Comparison of ENCODE assay signal across 8 mouse cellular contexts in the genomic region with DNA sequence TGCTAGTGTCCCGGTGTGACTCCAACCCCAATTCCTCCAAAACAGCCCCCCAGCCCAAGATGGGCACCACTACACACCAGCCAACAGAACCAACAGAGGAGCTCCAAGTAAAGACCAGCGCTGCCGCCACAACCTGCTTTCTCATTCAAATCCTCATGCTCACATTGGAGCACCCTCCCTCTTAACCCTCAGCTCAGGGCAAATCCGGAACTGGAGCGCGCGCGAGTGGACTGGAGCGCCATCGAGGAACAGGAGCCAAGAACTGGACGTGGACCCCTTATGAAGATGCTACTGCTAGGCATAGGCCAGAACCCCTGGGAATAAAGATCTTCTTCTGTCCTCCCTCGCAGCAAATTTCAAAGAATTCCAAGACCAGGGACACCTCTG. TPM values are rescaled to one million over a fixed set of nuclear protein-coding genes. Genes with fewer than 3 reads are reported as not detected.
DNase-seq lines count a peak whose midpoint lies in the region; ATAC-seq and TF ChIP-seq lines count a peak whose summit lies in the region.

A gene (minus strand): TSS at position 164 of the 387 bp plus-strand sequence.

- no peak within 1 kb of the TSS for H3K27ac ChIP-seq in heart, embryonic 13.5 days (replicated peaks)
- peak within 1 kb of the TSS; percentile 66 for H3K27ac ChIP-seq in kidney, postnatal 0 days
- H3K27ac ChIP-seq in neural tube, embryonic 15.5 days (replicated peaks) = peak within 1 kb of the TSS; percentile 90

- under 1% methylated on average over 12 of the region's 12 CpGs for WGBS in heart, embryonic 13.5 days
- under 1% methylated on average over 12 of the region's 12 CpGs for WGBS in kidney, postnatal 0 days
- WGBS in lung, adult 2 months = under 1% methylated on average over 12 of the region's 12 CpGs
- WGBS in neural tube, embryonic 15.5 days = under 1% methylated on average over 12 of the region's 12 CpGs

- peaks cover 15% of the 10 kb centered on the region for H3K4me1 ChIP-seq in heart, embryonic 13.5 days
- H3K4me1 ChIP-seq in kidney, postnatal 0 days (replicated peaks; ENCODE audit: insufficient read depth, low read length) = no peaks in the 10 kb centered on the region
- no peaks in the 10 kb centered on the region; the same call in 1 of the 2 replicates for H3K4me1 ChIP-seq in lung, adult 2 months (ENCODE audit: control insufficient read depth, insufficient read depth, low read length)
- H3K4me1 ChIP-seq in neural tube, embryonic 15.5 days = peaks cover 22% of the 10 kb centered on the region

- no peaks in the 10 kb centered on the region for H3K36me3 ChIP-seq in heart, embryonic 13.5 days
- no peaks in the 10 kb centered on the region for H3K36me3 ChIP-seq in kidney, postnatal 0 days (ENCODE audit: insufficient read depth, low read length)
- no peaks in the 10 kb centered on the region for H3K36me3 ChIP-seq in neural tube, embryonic 15.5 days

- peaks cover 6% of the 10 kb centered on the region; the same call in 1 of the 2 replicates for H3K27me3 ChIP-seq in heart, embryonic 13.5 days (replicated peaks)
- no peaks in the 10 kb centered on the region for H3K27me3 ChIP-seq in kidney, postnatal 0 days (ENCODE audit: insufficient read depth, low read length)
- no peaks in the 10 kb centered on the region for H3K27me3 ChIP-seq in neural tube, embryonic 15.5 days (replicated peaks)

- no peak for TF ChIP-seq POLR2A in lung, adult 2 months (IDR thresholded peaks at IDR 0.05; ENCODE audit: borderline replicate concordance, extremely low read depth, low read depth, low read length)

- no peaks in the 10 kb centered on the region for H3K9me3 ChIP-seq in heart, embryonic 13.5 days
- no peaks in the 10 kb centered on the region for H3K9me3 ChIP-seq in kidney, postnatal 0 days (replicated peaks; ENCODE audit: low read length)
- no peaks in the 10 kb centered on the region for H3K9me3 ChIP-seq in neural tube, embryonic 15.5 days (replicated peaks)

- TF ChIP-seq CTCF in kidney, postnatal 0 days (IDR thresholded peaks at IDR 0.05; ENCODE audit: low read depth) = no peak
- TF ChIP-seq CTCF in lung, adult 2 months (IDR thresholded peaks at IDR 0.05; ENCODE audit: insufficient read depth, low read length) = no peak

- DNase-seq in urinary bladder, adult 18-20 months (ENCODE audit: low spot score in 2 of 2) = peak; percentile 3 to 33
- DNase-seq in urinary bladder, postnatal 10 days (ENCODE audit: low spot score) = no peak
- peak; percentile 37 to 63 for DNase-seq in cerebellum, postnatal 4 days (ENCODE audit: low spot score in 2 of 2)
- peak; percentile 79 for DNase-seq in kidney, postnatal 0 days (ENCODE audit: low spot score)
- DNase-seq in lung, adult 2 months = peak; percentile 18
- DNase-seq in c-Kit-positive CD71-positive TER-119-positive erythroid progenitor cells, embryonic 14.5 days (ENCODE audit: low spot score) = no peak

- peak within 1 kb of the TSS; percentile 93 for H3K4me2 ChIP-seq in heart, embryonic 13.5 days
- peak within 1 kb of the TSS; percentile 75 for H3K4me2 ChIP-seq in kidney, postnatal 0 days (ENCODE audit: low read length)
- peak within 1 kb of the TSS; percentile 93 for H3K4me2 ChIP-seq in neural tube, embryonic 15.5 days

- ATAC-seq in heart, embryonic 13.5 days (ENCODE audit: extremely low read depth, insufficient number of reproducible peaks, low FRiP score, low TSS enrichment) = peak; percentile 42; the same call in 1 of the 2 replicates
- ATAC-seq in kidney, postnatal 0 days (replicated peaks; ENCODE audit: low FRiP score, low read depth) = peak; percentile 72
- ATAC-seq in neural tube, embryonic 15.5 days (ENCODE audit: low FRiP score) = peak; percentile 85

- H3K4me3 ChIP-seq in heart, embryonic 13.5 days = peak within 1 kb of the TSS; percentile 66
- peak within 1 kb of the TSS; percentile 50 for H3K4me3 ChIP-seq in kidney, postnatal 0 days (replicated peaks; ENCODE audit: low read depth, low read length)
- H3K4me3 ChIP-seq in lung, adult 2 months (replicated peaks; ENCODE audit: extremely low read depth, low read depth, low read length) = peak within 1 kb of the TSS; percentile 48
- peak within 1 kb of the TSS; percentile 88 for H3K4me3 ChIP-seq in neural tube, embryonic 15.5 days (replicated peaks)

- H3K9ac ChIP-seq in heart, embryonic 13.5 days = peak within 1 kb of the TSS; percentile 80
- H3K9ac ChIP-seq in kidney, postnatal 0 days (ENCODE audit: low read depth, low read length) = peak within 1 kb of the TSS; percentile 53
- H3K9ac ChIP-seq in neural tube, embryonic 15.5 days (replicated peaks) = peak within 1 kb of the TSS; percentile 70

RNA-seq across cellular contexts. Expression of the gene that starts here (rescaled TPM):
- 0.49 and 0.68 TPM in 2 replicates for polyA plus RNA-seq in heart, embryonic 13.5 days (2015; fragmentation: Nextera tagmentation; extraction: Ambion mirVana)
- 5.3 and 6.2 TPM in 2 replicates for polyA plus RNA-seq in kidney, postnatal 0 days (2015; fragmentation: Nextera tagmentation; extraction: Ambion mirVana)
- polyA plus RNA-seq in lung, adult 2 months (2012; rRNA removed) = 0.83 and 1.2 TPM in 2 replicates
- 5.8 and 6.8 TPM in 2 replicates for polyA plus RNA-seq in neural tube, embryonic 15.5 days (2015; fragmentation: Nextera tagmentation; extraction: Ambion mirVana)

Comparison
In these comparisons a context has a peak if more than half of its experiments do, and no peak if none do; other contexts are left out.
1. DNase-seq: peak in urinary bladder, adult 18-20 months (2 of 2), cerebellum, postnatal 4 days (2 of 2), kidney, postnatal 0 days (single experiment) and lung, adult 2 months (single experiment); none in urinary bladder, postnatal 10 days (single experiment) and c-Kit-positive CD71-positive TER-119-positive erythroid progenitor cells, embryonic 14.5 days (single experiment).
2. Peak in ATAC-seq, H3K4me3 ChIP-seq, H3K9ac ChIP-seq and H3K4me2 ChIP-seq in heart, embryonic 13.5 days; RNA of the gene not detected or under 1 TPM.
3. Peak in every context shown above with its lines, with median percentiles within 50 percentile points of each other: ATAC-seq, H3K4me2 ChIP-seq, H3K4me3 ChIP-seq and H3K9ac ChIP-seq.